Mouse (Mus musculus): Measurements from ENCODE around the gene Sprr2a3. TPM values are rescaled to one million over a fixed set of nuclear protein-coding genes. Genes with fewer than 3 reads are reported as not detected.
"Not testable (repeated sequence)": the region's sequence is repeated elsewhere in the genome, so short reads cannot be mapped to it uniquely, and the experiment has no call there.

Gene Sprr2a3
- polyA plus RNA-seq, 1 experiment, result not detected

- H3K4me3 ChIP-seq (ENCODE audit: insufficient read depth, low read depth, low read length); H3K27ac ChIP-seq (replicated peaks; ENCODE audit: low read depth, low read length); H3K4me1 ChIP-seq (ENCODE audit: control insufficient read depth, insufficient read depth, insufficient read length, low read length): not testable (repeated sequence)
These were observed 3.3 kb downstream of the Sprr2a3 start for GRCm38 (mm10) chr3:92288489-92288888.

- Histone ChIP-seq H3K27ac (replicated peaks; ENCODE audit: low read depth, low read length) (no peak overlapping the region), H3K4me1 (ENCODE audit: control insufficient read depth, insufficient read depth, insufficient read length, low read length) (no peaks in the 10 kb centered on the region), H3K4me3 (ENCODE audit: insufficient read depth, low read depth, low read length) (no peak overlapping the region)
These were observed 22.2 kb downstream of the Sprr2a3 start for GRCm38 (mm10) chr3:92307406-92307805.

GRCm38 (mm10) chr3:92316320-92316719 is 31.1 kb downstream of the Sprr2a3 start, which contains the start of gene Sprr2b:
Gene Sprr2b, plus strand, starts transcription at chr3:92316620.
- no peaks in the 10 kb centered on the region for H3K4me1 ChIP-seq (ENCODE audit: control insufficient read depth, insufficient read depth, insufficient read length, low read length)
- no peak within 1 kb of the TSS for H3K4me3 ChIP-seq (ENCODE audit: insufficient read depth, low read depth, low read length)
- H3K27ac ChIP-seq (replicated peaks; ENCODE audit: low read depth, low read length), result no peak within 1 kb of the TSS

DNA sequence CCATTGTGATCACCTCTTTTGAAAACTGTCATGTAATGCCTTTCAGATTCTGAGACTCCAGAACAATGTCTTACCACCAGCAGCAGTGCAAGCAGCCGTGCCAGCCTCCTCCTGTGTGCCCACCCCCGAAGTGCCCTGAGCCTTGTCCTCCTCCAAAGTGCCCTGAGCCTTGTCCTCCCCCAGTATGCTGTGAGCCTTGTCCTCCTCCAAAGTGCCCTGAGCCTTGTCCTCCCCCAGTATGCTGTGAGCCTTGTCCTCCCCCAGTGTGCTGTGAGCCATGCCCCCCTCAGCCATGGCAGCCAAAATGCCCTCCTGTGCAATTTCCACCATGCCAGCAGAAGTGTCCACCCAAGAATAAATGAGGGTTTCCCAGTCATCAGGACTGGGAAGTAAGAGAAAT is 32.2 kb downstream of the Sprr2a3 start:
- no peaks in the 10 kb centered on the region for H3K4me1 ChIP-seq (ENCODE audit: control insufficient read depth, insufficient read depth, insufficient read length, low read length)
- H3K27ac ChIP-seq (replicated peaks; ENCODE audit: low read depth, low read length), result no peak overlapping the region
- no peak overlapping the region for H3K4me3 ChIP-seq (ENCODE audit: insufficient read depth, low read depth, low read length)

DNA sequence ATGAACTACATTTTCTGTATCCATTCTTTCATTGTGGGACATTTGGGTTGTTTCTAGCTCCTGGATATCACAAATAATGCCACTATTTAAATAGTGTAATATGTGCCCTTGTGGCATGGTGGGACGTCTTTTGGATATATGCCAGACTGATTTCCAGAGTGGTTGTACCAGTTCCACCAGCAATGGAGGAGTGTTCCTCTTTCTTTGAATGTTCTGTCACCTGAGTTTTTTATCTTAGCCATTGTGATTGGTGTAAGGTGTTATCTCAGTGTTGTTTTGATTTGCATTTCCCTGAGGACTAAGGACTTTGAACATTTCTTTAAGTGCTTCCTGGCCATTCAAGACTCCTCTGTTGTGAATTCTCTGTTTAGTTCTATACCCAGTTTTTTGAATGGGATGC is 51.1 kb downstream of the Sprr2a3 start:
- Histone ChIP-seq H3K4me1 (ENCODE audit: control insufficient read depth, insufficient read depth, insufficient read length, low read length) (no peaks in the 10 kb centered on the region), H3K27ac (replicated peaks; ENCODE audit: low read depth, low read length) (no peak overlapping the region), H3K4me3 (ENCODE audit: insufficient read depth, low read depth, low read length) (no peak overlapping the region)

DNA sequence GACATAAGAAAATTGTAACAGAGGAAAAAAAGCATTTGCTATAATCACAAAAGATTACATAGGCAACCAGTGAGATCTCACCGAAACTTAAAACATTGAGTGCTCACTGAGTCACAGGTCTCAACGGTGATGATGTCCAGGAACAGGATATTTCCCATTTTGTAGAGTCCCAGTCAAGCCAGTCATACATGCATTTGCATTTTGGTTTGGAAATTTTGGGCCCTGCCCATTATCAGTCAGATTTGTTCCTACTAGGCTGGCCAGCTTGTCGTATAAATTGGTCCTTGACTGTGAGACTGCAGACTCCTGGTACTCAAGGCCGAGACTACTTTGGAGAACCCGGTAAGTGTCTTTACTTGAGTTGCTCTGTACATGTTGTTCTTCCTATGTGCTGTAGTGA is 53.6 kb downstream of the Sprr2a3 start, which contains the start of gene Sprr2d:
TSS of gene Sprr2d (plus strand) at position 301 of the 400 bp plus-strand sequence.
- Histone ChIP-seq H3K27ac (replicated peaks; ENCODE audit: low read depth, low read length) (no peak within 1 kb of the TSS), H3K4me3 (ENCODE audit: insufficient read depth, low read depth, low read length) (no peak within 1 kb of the TSS), H3K4me1 (ENCODE audit: control insufficient read depth, insufficient read depth, insufficient read length, low read length) (no peaks in the 10 kb centered on the region)

Other genes with a start within 250 kb of the Sprr2a3 start
- 1.1 and 3.2 TPM in 2 replicates for gene Lor, start 202.3 kb upstream of the Sprr2a3 start, polyA plus RNA-seq (2012; ENCODE audit: insufficient read depth, insufficient read length, missing spikeins)
- gene Prr9, start 161.5 kb upstream of the Sprr2a3 start, polyA plus RNA-seq (2012; ENCODE audit: insufficient read depth, insufficient read length, missing spikeins), result not detected in 2 replicates
- not detected in 2 replicates for gene Lelp1, start 142.7 kb upstream of the Sprr2a3 start, polyA plus RNA-seq (2012; ENCODE audit: insufficient read depth, insufficient read length, missing spikeins)
- gene Sprr2a1, start 69.6 kb upstream of the Sprr2a3 start, polyA plus RNA-seq (2012; ENCODE audit: insufficient read depth, insufficient read length, missing spikeins), result not detected in 2 replicates
- gene Sprr2a2, start 69.5 kb upstream of the Sprr2a3 start, polyA plus RNA-seq (2012; ENCODE audit: insufficient read depth, insufficient read length, missing spikeins), result not detected in 2 replicates
- gene Sprr2b, start 31.2 kb downstream of the Sprr2a3 start, polyA plus RNA-seq (2012; ENCODE audit: insufficient read depth, insufficient read length, missing spikeins), result not detected in 2 replicates
- not detected in 2 replicates for gene Sprr2d, start 53.7 kb downstream of the Sprr2a3 start, polyA plus RNA-seq (2012; ENCODE audit: insufficient read depth, insufficient read length, missing spikeins)
- gene Sprr2e, start 66.7 kb downstream of the Sprr2a3 start, polyA plus RNA-seq (2012; ENCODE audit: insufficient read depth, insufficient read length, missing spikeins), result not detected in 2 replicates
- gene Sprr2f, start 79.8 kb downstream of the Sprr2a3 start, polyA plus RNA-seq (2012; ENCODE audit: insufficient read depth, insufficient read length, missing spikeins), result not detected in 2 replicates
- not detected in 2 replicates for gene Sprr2h, start 100.3 kb downstream of the Sprr2a3 start, polyA plus RNA-seq (2012; ENCODE audit: insufficient read depth, insufficient read length, missing spikeins)
- gene Sprr2i, start 122.6 kb downstream of the Sprr2a3 start, polyA plus RNA-seq (2012; ENCODE audit: insufficient read depth, insufficient read length, missing spikeins), result not detected in 2 replicates
- not detected in 2 replicates for gene Sprr2j-ps, start 132.7 kb downstream of the Sprr2a3 start, polyA plus RNA-seq (2012; ENCODE audit: insufficient read depth, insufficient read length, missing spikeins)
- 31.8 and 35.2 TPM in 2 replicates for gene Gm9774, start 144.0 kb downstream of the Sprr2a3 start, polyA plus RNA-seq (2012; ENCODE audit: insufficient read depth, insufficient read length, missing spikeins)
- not detected in 2 replicates for gene Sprr2k, start 147.2 kb downstream of the Sprr2a3 start, polyA plus RNA-seq (2012; ENCODE audit: insufficient read depth, insufficient read length, missing spikeins)
- gene Sprr1b, start 153.4 kb downstream of the Sprr2a3 start, polyA plus RNA-seq (2012; ENCODE audit: insufficient read depth, insufficient read length, missing spikeins), result not detected in 2 replicates
- gene Sprr3, start 173.3 kb downstream of the Sprr2a3 start, polyA plus RNA-seq (2012; ENCODE audit: insufficient read depth, insufficient read length, missing spikeins), result not detected in 2 replicates
- not detected in 2 replicates for gene Sprr1a, start 200.5 kb downstream of the Sprr2a3 start, polyA plus RNA-seq (2012; ENCODE audit: insufficient read depth, insufficient read length, missing spikeins)
- gene Sprr4, start 215.1 kb downstream of the Sprr2a3 start, polyA plus RNA-seq (2012; ENCODE audit: insufficient read depth, insufficient read length, missing spikeins), result not detected in 2 replicates
- gene 2310046K23Rik, start 249.1 kb downstream of the Sprr2a3 start, polyA plus RNA-seq (2012; ENCODE audit: insufficient read depth, insufficient read length, missing spikeins), result not detected in 2 replicates